Mouse (Mus musculus): Measurements from ENCODE around the gene Plg.

Plg gene

DNA sequence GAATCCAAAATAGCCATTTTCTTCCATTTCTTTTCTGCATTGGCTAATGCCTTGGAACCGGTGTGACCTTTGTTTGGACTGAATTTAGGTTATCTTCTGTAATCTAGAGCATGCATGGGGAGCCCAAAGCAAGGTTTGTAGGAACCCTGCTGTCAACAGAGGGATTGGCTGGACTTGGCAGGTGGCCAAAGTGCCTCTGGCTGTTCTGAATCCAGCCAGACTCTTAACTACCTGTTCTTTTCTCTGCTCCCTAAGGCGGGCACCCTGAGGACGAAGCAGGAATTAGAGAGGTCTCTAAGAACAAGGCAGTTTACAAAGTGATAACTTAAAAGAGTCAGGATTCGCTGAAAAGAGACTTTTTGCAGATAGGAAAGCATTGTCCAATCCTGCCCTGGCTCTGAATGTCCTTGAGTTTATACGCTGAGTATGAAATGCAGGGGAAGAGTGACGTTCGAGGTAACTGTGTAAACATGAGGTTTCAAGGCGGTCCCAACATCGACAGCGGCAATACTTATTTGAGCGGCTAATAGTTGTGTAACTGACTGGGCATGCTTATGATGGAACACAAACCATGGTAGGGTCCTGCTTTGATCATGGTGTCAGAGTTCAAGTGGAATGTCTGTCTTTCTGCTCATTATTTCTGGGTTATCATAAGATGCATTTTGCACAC, 74.6 kb downstream of the Plg start:
- no peak for DNase-seq (ENCODE audit: extremely low spot score)

DNA sequence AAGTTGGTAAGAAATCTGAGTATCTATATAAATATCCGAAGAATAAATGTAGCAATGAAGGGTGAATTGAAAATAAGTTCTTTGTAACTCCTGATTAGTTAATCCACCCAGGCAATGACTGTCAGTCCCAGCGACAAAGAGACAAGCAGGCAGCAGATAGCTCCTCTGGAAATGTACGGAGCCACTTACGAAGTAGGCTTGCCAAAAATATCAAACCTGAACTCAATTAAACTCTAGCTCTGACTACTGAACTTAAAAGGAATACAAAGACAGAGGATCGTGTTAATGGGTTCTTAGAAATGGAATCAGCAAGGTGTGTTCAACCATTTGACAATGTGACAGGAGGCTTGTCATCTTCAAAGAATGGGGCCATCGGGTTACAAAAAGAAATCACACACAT, 75.3 kb downstream of the Plg start:
- no peak for DNase-seq (ENCODE audit: extremely low spot score)

DNA sequence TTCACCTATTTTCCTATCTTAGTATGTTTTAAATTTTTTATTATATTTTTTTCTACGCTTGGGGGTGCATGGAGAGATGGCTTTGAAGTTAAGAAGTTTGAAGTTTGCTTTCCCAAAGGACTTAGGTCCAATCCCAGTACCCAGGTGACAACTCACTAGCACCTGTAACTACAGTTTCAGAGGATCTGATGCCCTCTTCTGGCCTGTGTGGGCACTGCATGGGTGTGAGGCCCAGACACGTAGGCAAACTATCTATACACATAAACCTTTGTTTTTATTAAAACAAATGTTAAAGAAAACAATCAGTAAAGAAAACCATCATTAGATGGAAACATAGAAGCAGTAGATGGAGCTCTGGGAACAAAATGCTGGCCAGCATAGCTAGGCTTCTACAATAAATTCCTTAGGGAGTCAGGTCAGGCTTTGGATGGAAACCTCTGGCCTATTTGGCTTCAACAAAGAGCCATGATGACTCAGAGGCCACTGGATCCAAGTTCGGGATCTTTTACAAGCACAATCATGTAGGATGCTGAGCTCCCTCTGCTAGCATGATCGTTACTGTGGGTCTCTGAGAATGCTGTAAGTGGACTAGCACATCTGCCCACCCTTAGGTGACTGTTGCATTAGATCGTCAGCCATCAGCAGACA, 76.9 kb downstream of the Plg start:
- peak; percentile 15 for DNase-seq (ENCODE audit: extremely low spot score)

DNA sequence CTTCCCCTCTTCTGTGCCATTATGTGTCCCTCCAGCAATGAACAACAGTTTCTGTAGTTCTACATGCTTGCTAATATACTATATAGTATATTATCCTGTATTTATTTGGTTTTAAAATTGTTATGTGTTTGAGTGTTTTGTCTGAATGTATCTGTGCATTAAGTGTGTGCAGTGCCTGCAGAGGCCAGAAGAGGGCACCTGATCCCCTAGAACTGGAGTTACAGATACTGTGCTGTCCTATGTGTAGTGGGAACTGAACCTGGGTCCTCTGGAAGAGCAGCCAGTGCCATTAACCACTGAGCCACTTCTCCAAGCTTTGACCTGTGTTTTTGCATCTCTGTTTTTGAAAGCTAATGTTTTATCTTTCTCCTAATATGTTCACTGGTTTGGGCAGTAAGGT, 82.8 kb downstream of the Plg start:
- DNase-seq (ENCODE audit: extremely low spot score): no peak

DNA sequence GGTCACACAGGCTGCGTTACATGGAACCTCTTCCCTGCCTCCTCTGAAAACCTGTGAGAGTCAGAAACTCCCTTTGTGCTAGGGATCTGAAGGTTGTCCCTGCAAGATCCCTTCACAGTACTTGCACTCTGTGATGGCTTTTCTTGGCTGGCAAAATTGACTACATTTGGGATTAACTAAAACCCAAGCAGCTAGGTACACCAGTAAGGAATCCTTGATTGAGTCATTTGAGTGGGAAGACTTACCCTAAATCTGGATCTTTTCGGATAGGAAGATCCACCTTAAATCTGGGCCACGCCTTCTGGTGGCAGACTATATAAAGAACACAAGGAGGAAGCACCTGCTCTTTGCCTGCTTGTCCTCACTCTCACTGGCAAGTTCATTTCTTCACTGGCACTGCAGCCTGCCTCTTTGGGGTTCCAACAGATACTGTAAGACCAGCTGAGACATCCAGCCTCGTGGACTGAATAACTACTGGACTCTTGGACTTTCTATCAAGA, 88.1 kb downstream of the Plg start:
- no peak for DNase-seq (ENCODE audit: extremely low spot score)

DNA sequence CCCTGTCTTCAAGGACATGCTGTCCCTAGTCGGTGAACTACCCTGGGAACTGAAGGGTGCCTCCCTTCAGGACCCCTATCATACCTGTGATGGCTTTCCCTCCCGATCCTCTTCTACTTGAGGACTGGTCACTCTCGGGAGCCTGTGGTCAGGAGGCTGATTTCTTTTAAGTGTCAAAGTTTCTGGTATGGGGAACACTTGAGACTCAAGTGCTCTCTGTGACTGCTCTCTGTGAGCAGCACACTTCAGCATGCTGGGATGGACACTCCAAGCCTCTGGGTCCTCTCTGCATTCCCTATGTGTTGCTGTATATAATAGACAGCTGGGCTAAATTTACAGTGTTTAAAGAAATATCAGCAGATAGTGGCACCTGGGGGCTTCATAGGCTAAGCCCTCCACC, 89.2 kb downstream of the Plg start:
- no peak for DNase-seq (ENCODE audit: extremely low spot score)

DNA sequence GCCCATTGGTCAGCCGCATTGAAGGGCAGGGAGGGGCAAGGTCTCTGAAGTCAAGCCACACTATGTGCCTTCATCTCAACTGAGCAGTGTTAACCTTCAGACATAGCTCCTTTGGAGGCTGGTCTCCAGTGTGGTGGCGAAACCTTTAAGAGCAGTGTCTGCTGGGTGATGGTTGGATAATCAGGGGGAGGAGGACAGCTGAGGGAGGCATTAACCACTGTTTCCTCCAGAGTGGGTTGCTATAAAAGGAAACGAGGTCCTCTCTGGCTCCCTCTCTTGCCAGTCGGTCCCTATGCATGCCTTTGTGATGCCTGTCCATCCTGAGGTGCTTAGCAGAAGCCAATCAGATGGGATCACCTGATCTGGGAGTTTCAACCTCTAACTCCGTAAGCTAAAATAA, 90.3 kb downstream of the Plg start:
- no peak for DNase-seq (ENCODE audit: extremely low spot score)

All from embryo, embryonic 9.5 days (tissue).